Mouse (Mus musculus) liver, adult 2 months (tissue): Measurements from ENCODE around the gene Mitf. TPM values are rescaled to one million over a fixed set of nuclear protein-coding genes. Genes with fewer than 3 reads are reported as not detected.

Source experiments
- DNase-seq: peaks from one replicate; pipeline ENCODE4 v3.0.0-alpha.2; 2011; ENCODE audit warnings: low read depth, low spot score; ENCODE audit errors: extremely low read depth
- H3K27ac ChIP-seq: fragments of 200-500 bp; replicated peaks from 2 replicates; pipeline ENCODE4 v1.5.1; 2012; ENCODE audit warnings: low read depth, mild to moderate bottlenecking, control low read depth, inconsistent platforms, low read length; ENCODE audit not compliant: insufficient read depth
- H3K27me3 ChIP-seq: fragments of 200-500 bp; 2 replicates; pipeline ENCODE4 v1.6.1; 2012; ENCODE audit warnings: mild to moderate bottlenecking, moderate library complexity, low read length, inconsistent platforms; ENCODE audit not compliant: control insufficient read depth, insufficient read depth
- H3K36me3 ChIP-seq: fragments of 200-500 bp; 2 replicates; pipeline ENCODE4 v1.6.1; 2012; ENCODE audit warnings: low read length, inconsistent platforms; ENCODE audit not compliant: control insufficient read depth, insufficient read depth
- H3K4me1 ChIP-seq: fragments of 200-500 bp; 2 replicates; pipeline ENCODE4 v1.6.1; 2011; ENCODE audit warnings: low read length; ENCODE audit not compliant: control insufficient read depth, insufficient read depth
- H3K4me3 ChIP-seq: fragments of 200-500 bp; 2 replicates; pipeline ENCODE4 v1.5.1; 2011; ENCODE audit warnings: low read depth, mild to moderate bottlenecking, control low read depth, low read length, moderate library complexity; ENCODE audit not compliant: insufficient read depth
- H3K79me2 ChIP-seq: fragments of 200-500 bp; 2 replicates; pipeline ENCODE4 v1.6.1; 2012; ENCODE audit warnings: inconsistent platforms, mild to moderate bottlenecking, low read length, moderate library complexity; ENCODE audit not compliant: control insufficient read depth, insufficient read depth
- H3K9ac ChIP-seq: fragments of 200-500 bp; 2 replicates; pipeline ENCODE4 v1.6.1; 2012; ENCODE audit warnings: low read depth, mild to moderate bottlenecking, control low read depth, inconsistent platforms, low read length
- CTCF ChIP-seq: fragments of 200-500 bp; IDR thresholded peaks from 2 replicates; pipeline ENCODE4 v1.5.1; 2011; ENCODE audit warnings: low read depth, low read length, control low read depth
- POLR2A ChIP-seq: fragments of 200-500 bp; IDR thresholded peaks from 2 replicates; pipeline ENCODE4 v1.6.1; 2011; ENCODE audit warnings: low read length, control low read depth; ENCODE audit not compliant: insufficient read depth; ENCODE audit errors: extremely low read depth
- WGBS: fragments of 180-500 bp; shearing (Covaris S2); methylation state at CpG from one replicate; pipeline ENCODE4 v1.1.7; 2018; 5-methylcytosine and 5-hydroxymethylcytosine counted together
- polyA plus RNA-seq: library from polyadenylated mRNA; depleted of rRNA; stranded (reverse); fragments of >200 nt; gene quantifications from 2 replicates; pipeline ENCODE4 v1.2.3, GENCODE M21; 2012
- total RNA-seq: library from RNA; depleted of rRNA; stranded (reverse); fragments of >200 nt; gene quantifications from 2 replicates; pipeline ENCODE4 v1.2.3, GENCODE M21; 2014

The Mitf gene
- total and polyA plus RNA-seq, 2 experiments: 1.5 to 2.1 TPM

DNA sequence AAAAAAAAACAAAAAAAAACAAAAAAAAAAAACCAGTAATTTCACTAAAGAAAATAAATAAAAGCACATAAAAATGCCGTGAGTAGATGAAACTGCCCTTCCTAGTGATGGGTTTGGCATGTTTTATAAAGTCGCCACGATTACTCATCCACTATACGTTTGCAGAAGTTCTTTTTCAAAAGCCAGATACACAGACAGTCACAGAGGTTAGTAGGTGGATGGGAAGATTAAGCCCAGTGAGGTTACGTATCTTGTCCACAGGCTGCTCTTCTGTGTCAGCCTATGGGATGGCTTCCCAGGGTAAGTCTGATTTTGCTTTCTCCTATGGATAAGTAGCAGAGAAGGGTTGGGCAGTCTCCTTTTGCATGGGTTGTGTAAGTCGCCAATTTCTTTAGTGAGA, 90.3 kb downstream of the Mitf start:
- Histone ChIP-seq H3K9ac (no peak overlapping the region), H3K27me3 (no peaks in the 10 kb centered on the region)

DNA sequence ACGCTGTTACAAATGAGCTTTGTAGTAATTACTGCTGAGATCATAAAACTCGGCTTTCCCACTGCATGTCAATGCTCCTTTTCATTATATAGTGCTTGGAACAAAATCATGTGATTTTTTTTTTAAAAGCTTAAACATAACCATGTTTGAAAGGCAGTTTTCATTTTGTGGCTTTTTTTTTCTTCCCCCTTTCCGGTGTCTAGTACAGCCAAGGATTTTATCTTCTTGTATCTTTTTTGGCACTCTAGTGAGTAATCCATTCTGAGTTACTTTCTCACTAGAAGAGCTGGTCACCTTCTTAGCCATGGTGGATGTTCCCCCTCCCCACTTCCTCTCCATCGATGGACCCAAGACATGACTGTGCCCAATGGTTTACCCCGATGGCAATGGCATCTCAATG, 91.2 kb downstream of the Mitf start:
- 86% methylated on average over 5 of the region's 5 CpGs for WGBS
- Histone ChIP-seq H3K36me3 (no peaks in the 10 kb centered on the region), H3K4me1 (peaks cover 7% of the 10 kb centered on the region), H3K27ac (no peak overlapping the region), H3K79me2 (no peaks in the 10 kb centered on the region), H3K27me3 (no peaks in the 10 kb centered on the region), H3K9ac (no peak overlapping the region), H3K4me3 (no peak overlapping the region)
- TF ChIP-seq CTCF (no peak), POLR2A (no peak)
- DNase-seq: no peak

More for the DNA sequence above, 90.3 kb downstream of the Mitf start:
- DNase-seq: no peak
- Histone ChIP-seq H3K4me3 (no peak overlapping the region), H3K79me2 (no peaks in the 10 kb centered on the region), H3K36me3 (no peaks in the 10 kb centered on the region), H3K27ac (no peak overlapping the region), H3K4me1 (peaks cover 9% of the 10 kb centered on the region)
- no peak for TF ChIP-seq CTCF
- no peak for TF ChIP-seq POLR2A
- WGBS: 91% methylated on average over 6 of the region's 6 CpGs

DNA sequence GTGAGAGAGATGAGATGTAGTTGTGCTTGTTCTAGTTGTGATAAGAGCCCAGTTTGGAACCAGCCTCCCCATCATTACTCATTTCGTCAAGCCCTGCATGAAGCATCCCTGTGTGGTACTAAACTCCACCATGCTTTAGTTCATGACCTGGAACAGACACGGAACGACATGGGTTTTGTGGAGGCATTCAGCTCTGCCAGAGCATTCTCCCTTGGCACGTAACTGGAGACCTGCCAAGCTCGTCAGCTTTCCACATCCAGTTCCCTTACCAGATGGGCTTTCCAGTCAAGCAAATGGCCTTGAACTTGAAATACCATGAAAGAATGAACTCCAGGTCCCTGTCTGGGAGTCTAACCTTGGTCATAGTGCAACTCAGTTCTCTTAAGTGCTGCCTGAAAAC, 94.7 kb downstream of the Mitf start:
- no peak overlapping the region for H3K27ac ChIP-seq
- H3K36me3 ChIP-seq: no peaks in the 10 kb centered on the region
- no peaks in the 10 kb centered on the region; the same call in 1 of the 2 replicates for H3K4me1 ChIP-seq
- no peak for TF ChIP-seq POLR2A
- no peak overlapping the region for H3K4me3 ChIP-seq
- H3K9ac ChIP-seq: no peak overlapping the region
- no peaks in the 10 kb centered on the region for H3K79me2 ChIP-seq
- peak; percentile 54 for DNase-seq
- 75% methylated on average over 5 of the region's 5 CpGs for WGBS
- H3K27me3 ChIP-seq: no peaks in the 10 kb centered on the region

DNA sequence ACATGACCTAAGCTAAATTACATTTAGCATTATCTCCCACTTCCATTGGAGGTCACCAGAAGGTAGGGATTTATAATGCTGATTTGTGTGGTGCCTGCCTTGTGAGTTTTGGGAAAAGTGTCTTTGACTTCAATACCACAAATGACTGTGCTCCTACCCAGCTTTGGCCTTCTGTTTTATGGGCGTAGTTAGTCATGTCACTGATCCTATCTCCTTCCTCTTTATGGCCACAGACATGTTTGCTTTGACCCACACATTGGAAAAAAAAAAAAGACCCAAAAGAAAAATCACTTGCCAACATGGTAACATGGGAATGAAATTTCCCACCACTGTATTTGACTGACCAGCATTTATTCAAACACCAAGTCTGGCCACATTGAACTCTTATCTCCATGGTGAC, 95.4 kb downstream of the Mitf start:
- WGBS: 100% methylated on average over 1 of the region's 1 CpGs
- DNase-seq: no peak
- Histone ChIP-seq H3K4me1 (no peaks in the 10 kb centered on the region; the same call in 1 of the 2 replicates), H3K27ac (no peak overlapping the region), H3K79me2 (no peaks in the 10 kb centered on the region), H3K4me3 (no peak overlapping the region), H3K36me3 (no peaks in the 10 kb centered on the region), H3K27me3 (no peaks in the 10 kb centered on the region), H3K9ac (no peak overlapping the region)
- no peak for TF ChIP-seq POLR2A
- no peak for TF ChIP-seq CTCF

DNA sequence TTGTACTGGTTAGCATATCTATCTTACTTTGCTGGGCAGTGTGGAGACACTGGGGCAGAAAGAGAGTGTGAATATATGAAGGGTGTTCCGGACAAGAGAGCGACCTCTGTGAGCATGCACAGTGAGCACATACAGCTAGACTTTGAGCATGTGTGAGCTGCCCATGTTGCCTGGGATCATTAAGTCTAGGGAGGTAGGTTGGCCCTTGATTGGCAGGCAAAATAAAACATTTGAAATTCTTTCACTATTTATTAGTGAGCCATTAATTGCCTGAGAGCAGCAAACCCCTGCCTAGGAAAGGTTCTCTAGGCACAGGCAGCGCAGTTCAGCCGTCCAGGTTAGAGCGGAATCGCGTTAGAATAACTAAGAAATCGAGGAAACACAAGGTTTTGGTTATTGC, 107.9 kb downstream of the Mitf start:
- H3K36me3 ChIP-seq: no peaks in the 10 kb centered on the region
- no peak overlapping the region for H3K27ac ChIP-seq
- no peaks in the 10 kb centered on the region for H3K27me3 ChIP-seq
- no peak overlapping the region for H3K9ac ChIP-seq
- 92% methylated on average over 8 of the region's 8 CpGs for WGBS
- H3K79me2 ChIP-seq: no peaks in the 10 kb centered on the region; the same call in 1 of the 2 replicates
- DNase-seq: no peak
- peaks cover 2% of the 10 kb centered on the region; the same call in 1 of the 2 replicates for H3K4me1 ChIP-seq
- no peak overlapping the region for H3K4me3 ChIP-seq
- TF ChIP-seq POLR2A (no peak), CTCF (no peak)

DNA sequence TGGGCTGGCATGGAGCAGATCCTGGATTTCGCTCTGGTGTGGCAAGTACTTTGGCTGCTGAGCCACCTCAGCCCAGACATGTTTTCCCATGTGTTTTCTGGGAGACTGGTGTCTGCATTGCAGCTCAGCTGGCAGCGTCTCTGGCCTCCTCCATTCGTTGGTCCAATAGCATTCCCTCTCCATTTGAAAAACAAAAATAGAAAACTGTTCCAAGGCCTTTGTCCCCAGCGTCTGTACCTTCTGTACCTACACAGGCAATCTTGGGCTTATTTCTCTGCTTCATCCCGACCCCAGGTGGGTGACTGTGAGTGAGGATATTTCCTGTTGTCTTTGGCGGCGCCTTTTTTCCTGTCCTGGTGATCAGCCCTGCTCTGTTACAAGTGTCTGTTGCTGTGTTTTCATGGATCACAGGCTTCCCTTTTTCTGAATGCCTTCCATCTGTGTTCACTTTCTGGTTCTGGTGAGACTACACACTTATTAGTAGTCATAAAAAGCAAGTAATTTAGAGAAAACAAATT, 109.6 kb downstream of the Mitf start:
- no peak for TF ChIP-seq POLR2A
- DNase-seq: no peak
- no peak overlapping the region for H3K4me3 ChIP-seq
- no peaks in the 10 kb centered on the region for H3K27me3 ChIP-seq
- WGBS: 86% methylated on average over 7 of the region's 7 CpGs
- H3K4me1 ChIP-seq: no peaks in the 10 kb centered on the region
- no peak overlapping the region for H3K27ac ChIP-seq
- no peak overlapping the region for H3K9ac ChIP-seq
- no peaks in the 10 kb centered on the region; the same call in 1 of the 2 replicates for H3K79me2 ChIP-seq
- no peaks in the 10 kb centered on the region for H3K36me3 ChIP-seq
